Mouse (Mus musculus) midbrain, embryonic 15.5 days (tissue): ENCODE measurements around the gene Brd3. TPM values are rescaled to one million over a fixed set of nuclear protein-coding genes. Genes with fewer than 3 reads are reported as not detected.

Experiments used
- ATAC-seq: fragments of 200-750 bp; cut with Nextera tagmentation; replicated peaks from 2 replicates; pipeline ENCODE4 v1.8.0; 2017; ENCODE audit warnings: moderate TSS enrichment
- H3K27ac ChIP-seq: fragments of 300-500 bp; sonication (generic); 2 replicates; pipeline ENCODE4 v1.5.1; 2015; ENCODE audit warnings: mild to moderate bottlenecking, inconsistent platforms
- H3K27me3 ChIP-seq: fragments of 300-500 bp; sonication (generic); replicated peaks from 2 replicates; pipeline ENCODE4 v1.6.1; 2015; ENCODE audit warnings: inconsistent platforms
- H3K36me3 ChIP-seq: fragments of 300-500 bp; sonication (generic); replicated peaks from 2 replicates; pipeline ENCODE4 v1.6.1; 2015; ENCODE audit warnings: inconsistent platforms
- H3K4me1 ChIP-seq: fragments of 300-500 bp; sonication (generic); 2 replicates; pipeline ENCODE4 v1.6.1; 2015; ENCODE audit warnings: inconsistent platforms
- H3K4me2 ChIP-seq: fragments of 300-500 bp; sonication (generic); 2 replicates; pipeline ENCODE4 v1.6.1; 2015; ENCODE audit warnings: inconsistent platforms, mild to moderate bottlenecking, moderate library complexity
- H3K4me3 ChIP-seq: fragments of 300-500 bp; sonication (generic); 2 replicates; pipeline ENCODE4 v1.5.1; 2015; ENCODE audit warnings: mild to moderate bottlenecking, inconsistent platforms
- H3K9ac ChIP-seq: fragments of 300-500 bp; sonication (generic); 2 replicates; pipeline ENCODE4 v1.6.1; 2015; ENCODE audit warnings: mild to moderate bottlenecking, inconsistent platforms
- H3K9me3 ChIP-seq: fragments of 300-500 bp; sonication (generic); 2 replicates; pipeline ENCODE4 v1.6.1; 2016; ENCODE audit warnings: inconsistent platforms
- WGBS: fragments of 180-500 bp; shearing (Covaris S2); methylation state at CpG from one replicate; pipeline ENCODE4 v1.1.7; 2015; ENCODE audit warnings: mixed read lengths; 5-methylcytosine and 5-hydroxymethylcytosine counted together
- polyA plus RNA-seq: library from polyadenylated mRNA; unstranded; fragments of >200 nt; fragmentation: Nextera tagmentation; extraction: Ambion mirVana; gene quantifications from 2 replicates; pipeline ENCODE4 v1.2.1, GENCODE M21; 2015

Gene Brd3
- polyA plus RNA-seq, 1 experiment from 2014 or later: 137 TPM

DNA sequence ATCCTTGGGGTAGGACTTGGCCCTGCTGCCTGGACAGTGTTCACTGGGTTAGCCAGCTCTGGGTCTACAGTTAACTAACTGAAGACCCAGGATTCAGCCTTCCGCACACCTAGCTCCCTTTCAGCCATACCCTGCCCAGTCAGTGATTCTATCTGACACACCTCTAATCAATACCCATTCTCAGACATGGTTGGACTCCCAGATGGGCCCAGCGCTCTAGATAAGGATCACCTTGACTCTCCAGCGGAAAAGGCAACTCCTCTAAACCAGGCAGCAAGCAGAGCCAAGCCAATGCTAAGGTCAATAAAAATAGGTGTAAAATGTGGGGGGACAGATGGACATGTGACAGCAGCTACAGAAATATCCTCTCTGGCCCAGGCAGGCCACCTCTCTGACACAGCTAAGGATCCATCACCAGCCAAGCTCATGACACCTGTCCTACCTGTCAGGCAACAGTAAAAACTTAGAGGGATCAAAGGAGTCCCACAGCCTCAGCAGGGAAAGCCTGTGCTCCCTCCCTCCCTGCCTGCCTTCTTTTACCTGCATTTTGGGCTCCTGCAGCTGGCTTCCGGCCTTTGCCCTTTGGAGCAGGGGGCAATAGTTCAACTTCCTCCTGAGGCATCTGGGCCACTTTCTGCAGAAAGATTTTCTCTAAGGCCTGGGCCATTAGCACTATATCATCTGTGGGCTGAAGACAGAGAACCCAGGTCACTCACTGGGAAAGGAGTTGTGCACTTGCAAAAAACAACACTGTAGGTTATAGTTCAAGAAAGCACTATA, 45.4 kb downstream of the Brd3 start:
- 99% methylated on average over 4 of the region's 4 CpGs for WGBS
- H3K36me3 ChIP-seq: peaks cover 57% of the 10 kb centered on the region

DNA sequence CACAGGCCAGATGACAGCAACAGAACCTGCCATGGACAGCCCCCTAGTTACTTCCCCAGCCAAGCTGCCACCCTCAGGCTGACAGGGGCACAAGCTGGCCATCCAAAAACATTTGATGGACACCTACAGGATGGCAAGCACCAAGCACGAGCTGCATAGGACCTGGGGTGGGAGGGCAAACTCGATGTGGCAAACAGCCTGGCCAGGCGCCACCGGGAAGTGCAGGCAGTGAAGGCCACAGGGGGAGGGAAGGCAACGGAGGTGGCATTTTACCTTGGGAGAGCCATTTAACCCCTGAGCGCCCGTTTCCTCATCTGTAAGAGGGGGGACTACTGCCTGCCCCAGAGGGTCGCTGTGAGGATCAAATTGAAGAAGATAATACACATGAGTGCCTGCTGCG, 46.8 kb downstream of the Brd3 start:
- H3K36me3 ChIP-seq: peaks cover 71% of the 10 kb centered on the region
- no peak overlapping the region for H3K4me3 ChIP-seq
- H3K9ac ChIP-seq: no peak overlapping the region
- H3K27ac ChIP-seq: no peak overlapping the region
- no peaks in the 10 kb centered on the region for H3K27me3 ChIP-seq
- H3K9me3 ChIP-seq: no peaks in the 10 kb centered on the region
- no peak for ATAC-seq
- WGBS: 71% methylated on average over 9 of the region's 9 CpGs
- H3K4me1 ChIP-seq: no peaks in the 10 kb centered on the region
- H3K4me2 ChIP-seq: no peak overlapping the region

More for the DNA sequence above, 45.4 kb downstream of the Brd3 start:
- Histone ChIP-seq H3K4me1 (no peaks in the 10 kb centered on the region), H3K9ac (no peak overlapping the region), H3K27ac (no peak overlapping the region), H3K4me2 (no peak overlapping the region), H3K4me3 (no peak overlapping the region), H3K27me3 (no peaks in the 10 kb centered on the region), H3K9me3 (no peaks in the 10 kb centered on the region)
- no peak for ATAC-seq

DNA sequence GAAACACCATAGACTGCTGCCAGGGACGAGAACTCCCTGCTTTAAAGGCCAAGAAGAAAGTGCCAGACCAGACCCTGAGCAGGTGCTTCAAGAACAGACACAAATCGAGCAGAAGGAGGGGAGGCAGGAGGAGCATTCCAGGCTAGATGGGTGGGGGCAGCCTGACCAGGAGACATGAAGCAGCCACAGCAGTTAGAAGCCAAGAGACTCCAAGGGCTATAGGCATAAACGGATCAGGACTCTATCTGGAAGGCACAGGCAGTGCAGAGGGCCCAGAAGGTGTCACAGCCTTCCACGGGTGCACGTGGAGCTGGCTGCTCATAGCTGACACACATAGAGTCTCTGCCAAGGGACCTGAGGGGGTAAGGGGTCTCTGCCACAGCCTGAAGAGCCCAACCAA, 47.3 kb downstream of the Brd3 start:
- no peak for ATAC-seq
- peaks cover 72% of the 10 kb centered on the region for H3K36me3 ChIP-seq
- H3K4me3 ChIP-seq: no peak overlapping the region
- no peaks in the 10 kb centered on the region for H3K27me3 ChIP-seq
- H3K27ac ChIP-seq: no peak overlapping the region
- no peak overlapping the region for H3K4me2 ChIP-seq
- WGBS: 87% methylated on average over 5 of the region's 5 CpGs
- H3K9ac ChIP-seq: no peak overlapping the region
- no peaks in the 10 kb centered on the region for H3K9me3 ChIP-seq
- H3K4me1 ChIP-seq: no peaks in the 10 kb centered on the region

DNA sequence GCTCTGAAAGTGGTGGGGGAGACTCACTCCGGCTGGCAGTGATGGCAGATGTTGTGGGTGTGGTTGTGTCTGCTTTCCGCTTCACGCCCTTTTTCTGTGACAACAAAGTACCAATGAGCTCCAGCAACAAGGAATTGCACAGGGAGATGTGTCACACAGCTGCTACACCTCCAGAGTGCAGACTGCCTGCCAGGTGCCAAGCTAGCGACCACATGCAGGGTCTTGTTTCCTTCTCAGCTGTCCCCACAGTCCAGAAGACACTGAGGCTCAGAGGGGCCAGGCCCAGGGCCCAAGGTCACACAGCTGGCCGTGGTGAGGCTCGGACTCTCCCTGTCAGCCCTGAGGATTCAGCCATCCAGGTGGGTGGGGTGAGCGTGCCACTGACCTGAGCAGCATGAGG, 47.7 kb downstream of the Brd3 start:
- Histone ChIP-seq H3K27me3 (no peaks in the 10 kb centered on the region), H3K4me1 (no peaks in the 10 kb centered on the region), H3K36me3 (peaks cover 75% of the 10 kb centered on the region), H3K4me2 (no peak overlapping the region), H3K9ac (no peak overlapping the region), H3K4me3 (no peak overlapping the region), H3K27ac (no peak overlapping the region), H3K9me3 (no peaks in the 10 kb centered on the region)
- no peak for ATAC-seq
- 91% methylated on average over 7 of the region's 7 CpGs for WGBS

DNA sequence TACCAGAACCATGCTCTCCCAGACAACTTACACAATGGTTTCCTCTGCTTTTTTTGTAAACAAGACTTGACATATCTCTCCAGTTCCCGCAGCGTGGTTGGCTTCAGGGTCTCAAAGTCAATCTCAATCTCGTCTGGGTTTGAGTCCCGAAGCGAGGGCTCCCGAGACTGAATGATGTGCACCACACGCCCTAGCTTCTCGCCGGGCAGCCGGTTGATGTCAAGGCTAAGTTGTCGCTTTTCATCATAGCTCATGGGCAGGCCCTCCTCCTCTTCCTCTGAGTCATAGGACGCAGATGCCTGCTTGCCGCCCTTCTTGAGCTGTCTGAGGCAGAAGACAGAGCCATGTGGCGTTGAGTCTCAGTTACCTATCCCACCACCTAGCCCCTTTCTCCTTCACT, 57.2 kb downstream of the Brd3 start:
- no peaks in the 10 kb centered on the region for H3K4me1 ChIP-seq
- no peak overlapping the region for H3K9ac ChIP-seq
- H3K9me3 ChIP-seq: no peaks in the 10 kb centered on the region
- WGBS: 93% methylated on average over 14 of the region's 14 CpGs
- H3K27me3 ChIP-seq: no peaks in the 10 kb centered on the region
- no peak for ATAC-seq
- H3K4me3 ChIP-seq: no peak overlapping the region
- H3K36me3 ChIP-seq: peaks cover 76% of the 10 kb centered on the region
- no peak overlapping the region for H3K4me2 ChIP-seq
- H3K27ac ChIP-seq: no peak overlapping the region

DNA sequence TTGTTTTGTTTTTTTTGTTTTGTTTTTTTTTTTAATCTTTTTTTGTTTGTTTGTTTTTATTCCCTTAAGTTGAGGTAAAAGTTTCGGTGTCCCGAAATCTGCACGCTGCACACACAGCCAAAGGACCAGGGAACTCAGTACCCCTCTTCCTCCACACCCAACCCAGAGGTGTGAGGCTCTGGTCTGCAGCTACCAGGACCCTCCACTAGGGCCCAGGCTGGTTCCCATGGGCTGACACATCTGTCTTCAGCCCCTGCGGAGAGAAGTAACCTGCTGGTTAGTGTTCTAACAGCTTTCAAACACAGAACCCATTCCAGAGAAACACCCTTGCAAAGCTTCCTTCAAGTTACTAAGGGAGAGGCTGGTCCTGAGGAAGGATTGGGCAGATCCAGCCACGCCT, 59.7 kb downstream of the Brd3 start:
- H3K4me2 ChIP-seq: no peak overlapping the region
- H3K4me1 ChIP-seq: peaks cover 12% of the 10 kb centered on the region
- 89% methylated on average over 5 of the region's 5 CpGs for WGBS
- H3K27ac ChIP-seq: no peak overlapping the region
- H3K27me3 ChIP-seq: no peaks in the 10 kb centered on the region
- ATAC-seq: no peak
- no peak overlapping the region for H3K4me3 ChIP-seq
- no peaks in the 10 kb centered on the region for H3K9me3 ChIP-seq
- no peak overlapping the region for H3K9ac ChIP-seq
- H3K36me3 ChIP-seq: peaks cover 61% of the 10 kb centered on the region

DNA sequence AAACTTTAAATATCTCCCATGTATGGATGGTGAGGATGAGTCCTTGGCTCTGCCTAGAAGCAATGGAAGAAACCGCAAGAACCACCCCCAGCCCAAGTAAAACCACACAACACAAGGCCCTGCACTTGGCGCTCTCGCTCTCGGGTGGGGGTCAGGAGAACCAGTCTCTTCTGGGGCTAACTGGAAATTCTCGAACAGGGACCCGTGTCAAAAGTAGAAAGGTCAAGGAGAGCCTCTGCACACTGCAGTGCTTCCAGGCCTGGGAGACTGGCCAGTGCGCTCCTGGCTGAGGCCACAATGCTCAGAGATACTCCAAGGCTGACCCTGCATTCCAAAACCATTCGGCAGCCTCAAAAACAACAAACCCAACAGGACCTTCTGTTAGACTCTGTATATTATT, 60.6 kb downstream of the Brd3 start:
- Histone ChIP-seq H3K4me3 (no peak overlapping the region), H3K9me3 (no peaks in the 10 kb centered on the region), H3K36me3 (peaks cover 56% of the 10 kb centered on the region), H3K4me1 (peaks cover 13% of the 10 kb centered on the region), H3K27me3 (no peaks in the 10 kb centered on the region), H3K9ac (no peak overlapping the region), H3K4me2 (no peak overlapping the region), H3K27ac (no peak overlapping the region)
- WGBS: 89% methylated on average over 8 of the region's 8 CpGs
- ATAC-seq: no peak

DNA sequence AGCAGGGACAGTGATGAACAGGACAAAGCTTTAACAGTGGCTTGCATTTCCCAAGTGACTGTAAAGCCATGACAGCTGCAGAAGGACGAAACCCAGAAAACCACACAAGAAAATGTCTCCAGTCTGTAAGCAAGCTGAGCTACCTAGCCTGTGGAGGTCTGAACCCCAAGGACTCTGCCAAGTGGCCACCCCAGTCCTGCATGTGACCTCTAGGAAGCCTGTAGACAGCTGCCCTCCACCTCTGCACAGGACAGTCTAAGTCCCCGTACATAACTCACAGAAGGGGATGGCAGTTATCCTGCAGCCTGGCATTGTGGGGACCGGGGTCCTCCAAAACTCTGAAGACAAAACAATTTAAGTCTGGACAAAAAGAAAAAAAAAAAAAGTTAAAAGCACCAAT, 61.6 kb downstream of the Brd3 start:
- Histone ChIP-seq H3K27me3 (no peaks in the 10 kb centered on the region), H3K4me2 (no peak overlapping the region), H3K4me1 (peaks cover 15% of the 10 kb centered on the region), H3K9me3 (no peaks in the 10 kb centered on the region), H3K27ac (no peak overlapping the region), H3K4me3 (no peak overlapping the region), H3K9ac (no peak overlapping the region), H3K36me3 (peaks cover 47% of the 10 kb centered on the region)
- 93% methylated on average over 3 of the region's 3 CpGs for WGBS
- ATAC-seq: no peak

DNA sequence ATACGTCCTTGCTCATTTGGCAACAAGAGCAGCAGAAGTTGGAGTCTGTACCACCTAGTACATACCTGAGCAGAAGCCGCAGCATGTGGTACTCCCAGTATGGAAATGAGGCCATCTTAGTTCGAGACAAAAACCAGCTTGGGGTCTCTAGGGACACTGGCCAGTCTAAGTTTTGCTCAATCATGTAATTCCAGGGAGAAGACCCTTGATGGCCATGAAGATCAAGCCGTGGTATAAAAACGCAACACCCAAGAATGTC, 64.1 kb downstream of the Brd3 start:
- Histone ChIP-seq H3K4me2 (peak overlapping the region; percentile 66), H3K27me3 (no peaks in the 10 kb centered on the region), H3K9me3 (no peaks in the 10 kb centered on the region), H3K4me3 (peak overlapping the region; percentile 53), H3K27ac (no peak overlapping the region), H3K9ac (0 out of 2 replicates have a peak overlapping the region, but pooled peaks have one; percentile 75), H3K4me1 (peaks cover 15% of the 10 kb centered on the region), H3K36me3 (peaks cover 23% of the 10 kb centered on the region)
- 72% methylated on average over 5 of the region's 5 CpGs for WGBS
- ATAC-seq: no peak

DNA sequence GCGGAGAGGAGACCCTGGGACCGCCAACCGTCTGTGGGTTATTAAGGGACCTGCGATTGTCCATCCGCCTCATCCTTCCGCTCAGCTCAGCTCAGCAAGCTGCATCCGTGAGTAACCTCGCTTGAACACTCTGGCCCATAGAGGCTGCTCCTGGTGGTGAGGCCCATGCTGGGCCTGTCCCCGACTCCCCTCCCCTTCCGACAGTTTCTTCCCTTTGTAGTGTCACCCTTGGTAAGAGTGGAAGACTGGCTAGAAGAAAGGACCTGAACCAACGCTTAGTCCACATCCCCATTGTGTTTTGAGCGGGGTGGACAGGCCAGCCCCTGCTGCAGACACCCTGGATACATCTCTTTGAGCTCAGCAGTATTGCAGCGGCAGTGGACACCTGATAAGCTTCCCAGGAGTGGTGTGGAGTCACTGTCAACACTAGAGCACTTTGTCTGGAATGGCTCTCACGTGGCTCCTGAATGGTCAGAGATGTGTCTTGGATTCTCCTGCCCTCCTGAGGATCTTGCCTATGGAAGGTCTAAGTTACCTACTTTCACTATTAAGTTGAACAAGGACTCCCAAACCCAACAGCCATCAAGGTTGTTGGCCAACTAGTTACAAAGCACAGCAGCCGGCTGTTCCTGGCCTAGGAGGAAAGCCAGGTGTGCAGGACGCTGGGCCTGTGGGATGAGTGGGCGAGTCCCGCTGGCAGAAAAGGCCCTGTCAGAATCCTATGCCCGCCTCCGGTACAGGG, 64.6 kb downstream of the Brd3 start:
- ATAC-seq: peak; percentile 74
- H3K4me3 ChIP-seq: peak overlapping the region; percentile 53
- H3K36me3 ChIP-seq: peaks cover 18% of the 10 kb centered on the region
- peak overlapping the region; percentile 75 for H3K9ac ChIP-seq
- no peaks in the 10 kb centered on the region for H3K9me3 ChIP-seq
- H3K27me3 ChIP-seq: no peaks in the 10 kb centered on the region
- peak overlapping the region; percentile 66 for H3K4me2 ChIP-seq
- H3K27ac ChIP-seq: peak overlapping the region; percentile 86
- WGBS: 33% methylated on average over 20 of the region's 20 CpGs
- peaks cover 15% of the 10 kb centered on the region for H3K4me1 ChIP-seq

DNA sequence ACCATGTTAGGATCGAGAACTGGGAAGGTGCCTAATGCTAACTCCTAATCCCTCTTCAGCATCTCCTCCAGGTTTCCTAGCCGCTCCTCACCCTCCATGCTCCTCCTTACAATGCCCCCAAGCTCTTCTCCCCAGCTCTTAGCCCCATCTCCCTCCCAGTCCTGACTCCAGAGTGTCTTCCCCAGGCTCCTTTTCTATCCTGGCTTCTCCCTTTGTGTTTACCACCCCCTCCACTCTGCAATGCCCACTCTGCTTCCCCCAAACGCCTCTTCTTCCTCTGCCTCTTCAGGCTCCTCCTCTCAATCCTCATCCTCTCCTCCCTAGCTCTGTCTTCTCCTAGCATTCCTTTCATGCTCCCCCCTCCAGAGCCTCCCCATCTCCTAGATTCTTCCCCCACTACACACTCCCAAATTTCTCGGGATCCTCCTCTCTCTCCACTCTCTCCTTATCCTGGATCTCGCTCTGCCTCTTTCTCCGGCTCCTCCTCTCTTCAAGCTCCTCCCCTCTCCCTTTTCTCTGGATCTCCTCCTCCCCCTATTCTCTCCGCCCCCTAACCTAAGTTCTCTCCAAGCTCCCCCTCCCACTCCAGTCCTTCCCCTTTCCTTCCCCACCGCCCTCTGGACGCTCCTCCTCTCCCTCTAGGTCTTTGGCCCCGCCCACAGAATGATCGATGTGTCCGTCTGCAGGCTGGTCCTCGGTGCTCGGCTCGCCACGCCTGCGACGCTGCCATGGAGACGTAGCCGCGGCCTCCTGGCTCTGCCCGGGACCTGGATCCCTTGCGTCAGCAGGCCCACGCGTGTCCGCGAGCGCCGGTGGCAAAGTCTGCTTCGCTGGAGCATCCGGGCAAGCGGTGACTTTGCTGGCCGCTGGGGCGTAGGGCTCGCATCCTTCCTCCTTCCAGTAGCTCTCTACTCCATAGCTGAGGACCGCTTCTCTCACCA, 65.4 kb downstream of the Brd3 start, which contains the start of gene Brd3os:
TSS of gene Brd3os (plus strand) at position 558 of the 941 bp plus-strand sequence.
- Histone ChIP-seq H3K36me3 (peaks cover 12% of the 10 kb centered on the region), H3K27me3 (no peaks in the 10 kb centered on the region), H3K4me2 (peak within 1 kb of the TSS; percentile 66), H3K4me3 (peak within 1 kb of the TSS; percentile 53), H3K4me1 (peaks cover 15% of the 10 kb centered on the region), H3K9ac (peak within 1 kb of the TSS; percentile 75), H3K9me3 (no peaks in the 10 kb centered on the region), H3K27ac (peak within 1 kb of the TSS; percentile 86)
- WGBS: under 1% methylated on average over 36 of the region's 36 CpGs
- ATAC-seq: peak; percentile 92

DNA sequence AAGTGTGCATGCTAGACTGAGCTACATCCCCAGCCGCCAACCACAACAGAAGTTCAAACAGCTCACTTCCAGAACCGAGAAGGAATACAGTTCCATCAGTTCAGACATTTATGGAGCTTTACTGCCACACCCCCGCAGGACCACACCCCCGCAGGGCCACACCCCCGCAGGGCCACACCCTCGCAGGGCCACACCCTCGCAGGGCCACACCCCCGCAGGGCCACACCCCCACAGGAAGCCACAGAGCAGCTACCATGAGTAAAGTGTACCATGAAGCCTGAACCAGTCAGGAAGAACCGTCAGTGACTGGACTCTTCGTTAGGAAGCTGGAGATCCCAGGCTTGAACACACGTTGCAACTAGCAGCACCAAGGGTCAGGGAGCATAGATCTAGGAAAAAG, 69.2 kb downstream of the Brd3 start:
- Histone ChIP-seq H3K4me1 (peaks cover 9% of the 10 kb centered on the region), H3K27me3 (no peaks in the 10 kb centered on the region), H3K36me3 (no peaks in the 10 kb centered on the region), H3K9me3 (no peaks in the 10 kb centered on the region), H3K9ac (no peak overlapping the region), H3K27ac (no peak overlapping the region), H3K4me2 (no peak overlapping the region), H3K4me3 (no peak overlapping the region)
- no peak for ATAC-seq
- 29% methylated on average over 11 of the region's 11 CpGs for WGBS
